Mouse (Mus musculus): Measurements from ENCODE around the gene Fam13c. TPM values are rescaled to one million over a fixed set of nuclear protein-coding genes. Genes with fewer than 3 reads are reported as not detected.
"Not testable (repeated sequence)": the region's sequence is repeated elsewhere in the genome, so short reads cannot be mapped to it uniquely, and the experiment has no call there.

Fam13c gene
- polyA plus RNA-seq, 1 experiment from 2014 or later, result 17.2 TPM

DNA sequence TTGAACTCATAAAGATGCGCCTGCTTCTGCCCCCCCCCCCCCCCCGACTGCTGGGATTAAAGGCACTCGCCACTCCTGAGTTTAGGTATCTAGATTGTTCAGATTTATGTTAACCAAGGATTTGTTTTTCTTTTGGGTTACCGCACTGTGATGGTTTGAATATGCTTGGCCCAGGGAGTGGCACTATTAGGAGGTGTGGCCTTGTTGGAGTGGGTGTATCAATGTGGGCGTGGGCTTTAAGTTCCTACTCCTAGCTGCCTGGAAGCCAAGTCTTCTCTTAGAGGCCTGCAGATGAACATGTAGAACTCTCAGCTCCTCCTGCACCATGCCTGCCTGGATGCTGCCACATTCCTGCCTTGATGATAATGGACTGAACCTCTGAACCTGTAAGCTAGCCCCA is 6.5 kb upstream of the Fam13c start:
- H3K4me3 ChIP-seq; H3K9ac ChIP-seq; H3K9me3 ChIP-seq; H3K27me3 ChIP-seq (replicated peaks); H3K4me2 ChIP-seq (replicated peaks); H3K36me3 ChIP-seq; H3K4me1 ChIP-seq; H3K27ac ChIP-seq; ATAC-seq (ENCODE audit: low FRiP score, low read depth): not testable (repeated sequence)
- WGBS, result 87% methylated on average over 5 of the region's 5 CpGs

DNA sequence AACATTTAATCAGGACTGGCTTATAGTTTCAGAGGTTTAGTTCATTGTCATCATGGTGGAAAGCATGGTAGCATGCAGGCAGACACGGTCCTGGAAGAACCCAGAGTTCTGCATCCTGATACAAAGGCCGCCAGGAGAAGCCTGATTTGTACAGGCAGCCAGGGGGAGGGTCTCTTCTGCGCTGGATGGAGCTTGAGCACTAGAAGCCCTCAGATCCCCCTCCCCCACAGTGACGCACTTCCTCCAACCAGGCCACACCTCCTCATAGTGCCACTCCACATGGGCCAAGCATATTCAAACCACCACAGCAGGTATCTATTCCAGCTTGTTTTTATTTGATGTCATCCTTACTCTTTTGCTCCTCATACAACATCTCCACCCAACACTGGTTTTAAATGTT is 3.6 kb upstream of the Fam13c start:
- peaks cover 14% of the 10 kb centered on the region; the same call in 1 of the 2 replicates for H3K4me1 ChIP-seq
- no peaks in the 10 kb centered on the region for H3K27me3 ChIP-seq (replicated peaks)
- WGBS, result 91% methylated on average over 4 of the region's 4 CpGs
- no peak overlapping the region for H3K4me2 ChIP-seq (replicated peaks)
- H3K4me3 ChIP-seq, result no peak overlapping the region
- H3K9ac ChIP-seq, result no peak overlapping the region
- H3K9me3 ChIP-seq, result no peaks in the 10 kb centered on the region
- ATAC-seq (ENCODE audit: low FRiP score, low read depth), result no peak
- no peaks in the 10 kb centered on the region for H3K36me3 ChIP-seq
- H3K27ac ChIP-seq, result no peak overlapping the region

DNA sequence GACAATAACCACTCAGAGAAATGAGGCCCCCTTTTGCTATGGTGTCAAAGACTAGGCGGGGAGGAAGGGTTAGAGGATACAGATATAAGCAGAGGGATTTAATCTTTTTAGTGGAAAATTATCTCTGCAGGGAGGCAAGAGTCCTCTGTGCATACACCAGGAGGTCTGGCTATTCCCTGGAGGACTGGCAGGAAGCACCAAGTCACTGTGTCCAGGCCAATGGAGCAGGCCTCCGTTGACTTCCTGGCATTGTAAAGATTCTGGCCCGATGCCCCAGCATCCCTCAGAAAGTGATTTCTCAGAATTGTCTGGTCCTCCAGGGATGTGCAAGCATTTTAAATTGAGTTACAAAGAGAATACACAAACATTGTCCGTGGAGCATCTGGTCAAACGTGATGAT is 3.0 kb upstream of the Fam13c start:
- ATAC-seq (ENCODE audit: low FRiP score, low read depth), result no peak
- Histone ChIP-seq H3K4me2 (replicated peaks) (no peak overlapping the region), H3K27me3 (replicated peaks) (no peaks in the 10 kb centered on the region), H3K36me3 (no peaks in the 10 kb centered on the region), H3K4me3 (no peak overlapping the region), H3K9ac (no peak overlapping the region), H3K4me1 (peaks cover 20% of the 10 kb centered on the region), H3K9me3 (no peaks in the 10 kb centered on the region), H3K27ac (no peak overlapping the region)
- WGBS, result 87% methylated on average over 5 of the region's 5 CpGs

- H3K4me3 ChIP-seq, result peak overlapping the region; percentile 59
- no peaks in the 10 kb centered on the region for H3K36me3 ChIP-seq
- ATAC-seq (ENCODE audit: low FRiP score, low read depth), result peak; percentile 91
- peak overlapping the region; percentile 69 for H3K9ac ChIP-seq
- H3K27ac ChIP-seq, result peak overlapping the region; percentile 93
- H3K27me3 ChIP-seq (replicated peaks), result no peaks in the 10 kb centered on the region
- WGBS, result under 1% methylated on average over 44 of the region's 44 CpGs
- no peaks in the 10 kb centered on the region for H3K9me3 ChIP-seq
- peaks cover 33% of the 10 kb centered on the region for H3K4me1 ChIP-seq
- peak overlapping the region; percentile 79 for H3K4me2 ChIP-seq (replicated peaks)
These were observed 569 bp downstream of the Fam13c start for GRCm38 (mm10) chr10:70440639-70441461.

GRCm38 (mm10) chr10:70442156-70442555 is 1.9 kb downstream of the Fam13c start:
- Histone ChIP-seq H3K36me3 (no peaks in the 10 kb centered on the region), H3K9me3 (no peaks in the 10 kb centered on the region), H3K27me3 (replicated peaks) (no peaks in the 10 kb centered on the region), H3K9ac (peak overlapping the region; percentile 29; the same call in 1 of the 2 replicates), H3K27ac (no peak overlapping the region), H3K4me2 (replicated peaks) (peak overlapping the region; percentile 79), H3K4me1 (peaks cover 33% of the 10 kb centered on the region), H3K4me3 (peak overlapping the region; percentile 59)
- no peak for ATAC-seq (ENCODE audit: low FRiP score, low read depth)
- WGBS, result 88% methylated on average over 2 of the region's 2 CpGs

DNA sequence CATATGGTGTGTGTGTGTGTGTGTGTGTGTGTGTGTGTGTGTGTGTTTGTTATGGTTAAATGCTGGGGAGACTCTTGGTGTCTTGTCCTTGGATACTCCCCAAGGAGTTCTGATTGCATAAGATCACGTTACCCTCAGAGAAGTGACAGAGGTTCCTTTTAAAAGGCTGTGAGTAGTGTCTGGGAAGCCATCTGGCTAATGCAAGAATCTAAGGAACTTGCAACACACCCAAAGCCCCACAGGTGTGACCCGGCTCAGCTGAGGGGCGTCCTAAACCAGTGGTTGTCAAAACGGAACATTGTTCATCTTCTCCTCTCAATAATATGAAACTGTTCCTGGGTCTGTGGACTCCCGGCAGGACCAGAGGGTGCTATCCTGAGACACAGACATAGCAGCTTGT is 2.3 kb downstream of the Fam13c start:
- WGBS, result 83% methylated on average over 5 of the region's 5 CpGs
- H3K36me3 ChIP-seq, result no peaks in the 10 kb centered on the region
- no peak overlapping the region for H3K27ac ChIP-seq
- H3K27me3 ChIP-seq (replicated peaks), result no peaks in the 10 kb centered on the region
- peaks cover 33% of the 10 kb centered on the region for H3K4me1 ChIP-seq
- no peak overlapping the region for H3K4me3 ChIP-seq
- no peak overlapping the region for H3K9ac ChIP-seq
- H3K4me2 ChIP-seq (replicated peaks), result peak overlapping the region; percentile 79
- no peaks in the 10 kb centered on the region for H3K9me3 ChIP-seq
- no peak for ATAC-seq (ENCODE audit: low FRiP score, low read depth)

- Histone ChIP-seq H3K4me1 (peaks cover 7% of the 10 kb centered on the region), H3K27ac (no peak overlapping the region), H3K9ac (no peak overlapping the region), H3K4me2 (replicated peaks) (no peak overlapping the region), H3K9me3 (no peaks in the 10 kb centered on the region), H3K4me3 (no peak overlapping the region), H3K36me3 (peaks cover 23% of the 10 kb centered on the region), H3K27me3 (replicated peaks) (no peaks in the 10 kb centered on the region)
- no peak for ATAC-seq (ENCODE audit: low FRiP score, low read depth)
- WGBS, result 72% methylated on average over 4 of the region's 4 CpGs
These were observed 7.5 kb downstream of the Fam13c start for GRCm38 (mm10) chr10:70447787-70448186.

DNA sequence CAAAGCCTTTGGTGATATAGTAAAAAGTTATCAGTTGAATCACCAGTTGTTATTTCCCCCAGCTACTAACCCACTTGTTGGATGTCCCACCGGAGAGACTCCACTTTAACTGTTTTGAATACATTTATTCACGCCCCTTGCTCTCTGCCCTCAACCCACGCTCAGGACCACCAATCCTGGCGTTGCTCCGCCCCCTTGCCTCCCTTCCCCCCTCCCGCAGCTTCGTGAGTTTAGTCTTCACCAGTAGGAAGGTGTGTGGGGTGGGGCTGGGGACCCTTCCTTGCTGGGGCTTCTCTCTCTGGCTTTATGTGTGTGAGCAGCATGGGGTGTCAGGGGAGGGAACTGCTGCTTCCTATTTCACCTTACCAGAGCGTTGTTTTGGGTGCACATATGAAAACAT is 8.9 kb downstream of the Fam13c start:
- Histone ChIP-seq H3K36me3 (peaks cover 28% of the 10 kb centered on the region), H3K27ac (no peak overlapping the region)
- WGBS, result 56% methylated on average over 8 of the region's 8 CpGs

GRCm38 (mm10) chr10:70455886-70456305 is 15.6 kb downstream of the Fam13c start:
- peaks cover 39% of the 10 kb centered on the region for H3K36me3 ChIP-seq
- H3K27ac ChIP-seq, result no peak overlapping the region
- no peak overlapping the region for H3K4me3 ChIP-seq
- no peak overlapping the region for H3K9ac ChIP-seq
- no peaks in the 10 kb centered on the region for H3K9me3 ChIP-seq
- ATAC-seq (ENCODE audit: low FRiP score, low read depth), result no peak
- no peak overlapping the region for H3K4me2 ChIP-seq (replicated peaks)
- no peaks in the 10 kb centered on the region for H3K4me1 ChIP-seq
- no peaks in the 10 kb centered on the region for H3K27me3 ChIP-seq (replicated peaks)
- 96% methylated on average over 8 of the region's 8 CpGs for WGBS

More for the DNA sequence above, 8.9 kb downstream of the Fam13c start:
- H3K9me3 ChIP-seq, result no peaks in the 10 kb centered on the region
- no peak overlapping the region for H3K4me2 ChIP-seq (replicated peaks)
- no peak for ATAC-seq (ENCODE audit: low FRiP score, low read depth)
- no peaks in the 10 kb centered on the region for H3K4me1 ChIP-seq
- H3K4me3 ChIP-seq, result no peak overlapping the region
- no peak overlapping the region for H3K9ac ChIP-seq
- H3K27me3 ChIP-seq (replicated peaks), result no peaks in the 10 kb centered on the region

DNA sequence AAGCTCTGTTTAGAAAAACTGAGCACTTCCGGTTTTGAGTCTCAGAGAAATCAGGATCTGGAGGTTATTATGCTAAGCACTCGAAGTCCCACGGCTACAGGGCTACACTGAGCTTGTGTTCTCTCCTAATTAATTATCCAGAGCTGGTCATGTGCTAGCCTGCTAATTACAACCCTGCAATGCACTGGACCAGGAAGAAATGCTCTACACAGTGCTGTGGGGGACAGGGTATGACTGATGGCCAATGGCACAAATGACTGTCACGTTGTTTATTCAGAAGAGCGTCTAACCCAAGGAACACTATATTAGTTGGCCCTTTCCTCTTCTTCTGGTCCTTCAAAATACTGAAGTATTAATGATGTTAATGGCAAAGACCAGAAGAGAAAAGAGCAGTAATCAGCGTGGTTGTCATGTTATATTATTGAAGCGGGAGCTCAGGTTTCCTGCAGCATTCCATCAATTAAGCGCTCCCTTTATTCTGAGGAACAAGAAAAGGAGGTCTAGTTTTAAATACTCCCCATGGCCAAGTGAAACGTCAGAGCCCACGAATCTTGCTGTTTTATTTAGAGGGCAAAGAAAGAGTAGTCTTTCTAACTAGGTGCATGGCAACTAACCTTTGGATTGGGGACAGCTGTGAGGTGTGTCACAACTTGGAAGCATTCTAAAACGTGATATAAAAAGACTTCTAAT is 18.4 kb downstream of the Fam13c start:
- H3K4me1 ChIP-seq, result no peaks in the 10 kb centered on the region
- H3K4me2 ChIP-seq (replicated peaks), result no peak overlapping the region
- H3K27ac ChIP-seq, result no peak overlapping the region
- H3K9me3 ChIP-seq, result no peaks in the 10 kb centered on the region
- no peaks in the 10 kb centered on the region for H3K27me3 ChIP-seq (replicated peaks)
- no peak overlapping the region for H3K9ac ChIP-seq
- no peak overlapping the region for H3K4me3 ChIP-seq
- H3K36me3 ChIP-seq, result peaks cover 37% of the 10 kb centered on the region
- WGBS, result 72% methylated on average over 11 of the region's 11 CpGs
- ATAC-seq (ENCODE audit: low FRiP score, low read depth), result peak; percentile 65; the same call in 1 of the 2 replicates

DNA sequence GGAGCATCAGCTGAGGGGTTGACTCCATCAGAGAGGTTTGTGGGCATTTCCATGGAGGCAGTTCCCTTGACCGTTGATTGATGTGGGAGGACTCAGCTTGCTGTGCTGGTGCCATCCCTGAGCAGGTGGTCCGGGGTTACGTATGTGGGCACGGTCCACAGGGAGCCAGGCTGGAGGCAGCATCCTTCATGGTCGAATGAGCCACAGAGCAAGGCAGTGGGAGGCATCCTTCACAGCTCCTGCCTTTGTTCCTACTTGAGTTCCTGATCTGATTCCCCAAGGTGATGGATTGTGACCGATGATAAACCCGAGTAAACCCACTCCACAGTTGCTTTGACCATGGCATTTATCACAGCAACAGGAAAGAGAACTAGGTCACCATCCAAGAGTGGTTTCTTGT is 25.4 kb downstream of the Fam13c start:
- H3K27me3 ChIP-seq (replicated peaks), result no peaks in the 10 kb centered on the region
- H3K36me3 ChIP-seq, result peaks cover 23% of the 10 kb centered on the region; the same call in 1 of the 2 replicates
- H3K9me3 ChIP-seq, result no peaks in the 10 kb centered on the region
- H3K4me2 ChIP-seq (replicated peaks), result no peak overlapping the region
- H3K27ac ChIP-seq, result no peak overlapping the region
- WGBS, result 87% methylated on average over 7 of the region's 7 CpGs
- H3K4me3 ChIP-seq, result no peak overlapping the region
- no peak overlapping the region for H3K9ac ChIP-seq
- no peak for ATAC-seq (ENCODE audit: low FRiP score, low read depth)
- H3K4me1 ChIP-seq, result no peaks in the 10 kb centered on the region

GRCm38 (mm10) chr10:70470836-70471235 is 30.6 kb downstream of the Fam13c start:
- 83% methylated on average over 1 of the region's 1 CpGs for WGBS
- no peak for ATAC-seq (ENCODE audit: low FRiP score, low read depth)

More at GRCm38 (mm10) chr10:70470836-70471235, 30.6 kb downstream of the Fam13c start:
- no peak overlapping the region for H3K9ac ChIP-seq
- H3K27me3 ChIP-seq (replicated peaks), result no peaks in the 10 kb centered on the region
- H3K27ac ChIP-seq, result no peak overlapping the region
- H3K9me3 ChIP-seq, result 0 out of 2 replicates have a peak, but pooled peaks cover 8% of the 10 kb centered on the region
- peaks cover 29% of the 10 kb centered on the region for H3K36me3 ChIP-seq
- H3K4me2 ChIP-seq (replicated peaks), result no peak overlapping the region
- H3K4me3 ChIP-seq, result no peak overlapping the region
- no peaks in the 10 kb centered on the region for H3K4me1 ChIP-seq
